Mouse (Mus musculus): Measurements from ENCODE around the gene Lrwd1. TPM values are rescaled to one million over a fixed set of nuclear protein-coding genes. Genes with fewer than 3 reads are reported as not detected.
A peak's percentile ranks its signal among the peaks of the same experiment; 100 is the strongest.

Gene Lrwd1
- polyA plus RNA-seq, 1 experiment = not detected

- H3K4me3 ChIP-seq (ENCODE audit: insufficient read depth, low read depth, low read length) = no peak overlapping the region
- no peak overlapping the region for H3K27ac ChIP-seq (ENCODE audit: insufficient read depth, low read depth, low read length)
- whole genome bisulfite sequencing = 90% methylated on average over 5 of the region's 5 CpGs
- H3K4me1 ChIP-seq (ENCODE audit: control insufficient read depth, insufficient read depth, low read length) = peaks cover 4% of the 10 kb centered on the region
- TF ChIP-seq POLR2A (IDR thresholded peaks at IDR 0.05; ENCODE audit: insufficient read depth, low read depth, low read length) (no peak), CTCF (IDR thresholded peaks at IDR 0.05; ENCODE audit: insufficient read depth, low read depth, low read length) (no peak)
Measured at GRCm38 (mm10) chr5:136104511-136104910, 31.4 kb downstream of the Lrwd1 start.

- WGBS = 5% methylated on average over 41 of the region's 41 CpGs
- no peak overlapping the region for H3K27ac ChIP-seq (ENCODE audit: insufficient read depth, low read depth, low read length)
- TF ChIP-seq CTCF (IDR thresholded peaks at IDR 0.05; ENCODE audit: insufficient read depth, low read depth, low read length) = peak; percentile 90
- TF ChIP-seq POLR2A (IDR thresholded peaks at IDR 0.05; ENCODE audit: insufficient read depth, low read depth, low read length) = no peak
- H3K4me3 ChIP-seq (ENCODE audit: insufficient read depth, low read depth, low read length) = peak overlapping the region; percentile 48
- H3K4me1 ChIP-seq (ENCODE audit: control insufficient read depth, insufficient read depth, low read length) = peaks cover 4% of the 10 kb centered on the region
Measured at GRCm38 (mm10) chr5:136102099-136102820, 33.6 kb downstream of the Lrwd1 start.

GRCm38 (mm10) chr5:136098536-136098935 lies 37.3 kb downstream of the Lrwd1 start:
- H3K4me3 ChIP-seq (ENCODE audit: insufficient read depth, low read depth, low read length) = no peak overlapping the region

GRCm38 (mm10) chr5:136095089-136095488 lies 40.8 kb downstream of the Lrwd1 start:
- Histone ChIP-seq H3K4me3 (ENCODE audit: insufficient read depth, low read depth, low read length) (no peak overlapping the region), H3K4me1 (ENCODE audit: control insufficient read depth, insufficient read depth, low read length) (peaks cover 14% of the 10 kb centered on the region), H3K27ac (ENCODE audit: insufficient read depth, low read depth, low read length) (no peak overlapping the region)
- WGBS = 70% methylated on average over 7 of the region's 7 CpGs
- TF ChIP-seq POLR2A (IDR thresholded peaks at IDR 0.05; ENCODE audit: insufficient read depth, low read depth, low read length) = no peak
- TF ChIP-seq CTCF (IDR thresholded peaks at IDR 0.05; ENCODE audit: insufficient read depth, low read depth, low read length) = no peak

More at GRCm38 (mm10) chr5:136098536-136098935, 37.3 kb downstream of the Lrwd1 start:
- TF ChIP-seq CTCF (IDR thresholded peaks at IDR 0.05; ENCODE audit: insufficient read depth, low read depth, low read length) (no peak), POLR2A (IDR thresholded peaks at IDR 0.05; ENCODE audit: insufficient read depth, low read depth, low read length) (no peak)
- WGBS = 84% methylated on average over 10 of the region's 10 CpGs
- H3K4me1 ChIP-seq (ENCODE audit: control insufficient read depth, insufficient read depth, low read length) = peaks cover 18% of the 10 kb centered on the region
- H3K27ac ChIP-seq (ENCODE audit: insufficient read depth, low read depth, low read length) = no peak overlapping the region

GRCm38 (mm10) chr5:136094249-136095010 lies 41.4 kb downstream of the Lrwd1 start:
- TF ChIP-seq CTCF (IDR thresholded peaks at IDR 0.05; ENCODE audit: insufficient read depth, low read depth, low read length) (no peak), POLR2A (IDR thresholded peaks at IDR 0.05; ENCODE audit: insufficient read depth, low read depth, low read length) (no peak)
- Histone ChIP-seq H3K4me1 (ENCODE audit: control insufficient read depth, insufficient read depth, low read length) (peaks cover 14% of the 10 kb centered on the region), H3K27ac (ENCODE audit: insufficient read depth, low read depth, low read length) (no peak overlapping the region), H3K4me3 (ENCODE audit: insufficient read depth, low read depth, low read length) (no peak overlapping the region)
- WGBS = 24% methylated on average over 8 of the region's 8 CpGs

GRCm38 (mm10) chr5:136091927-136092326 lies 43.9 kb downstream of the Lrwd1 start:
- no peak overlapping the region for H3K4me3 ChIP-seq (ENCODE audit: insufficient read depth, low read depth, low read length)
- TF ChIP-seq POLR2A (IDR thresholded peaks at IDR 0.05; ENCODE audit: insufficient read depth, low read depth, low read length) (no peak), CTCF (IDR thresholded peaks at IDR 0.05; ENCODE audit: insufficient read depth, low read depth, low read length) (no peak)
- peaks cover 14% of the 10 kb centered on the region for H3K4me1 ChIP-seq (ENCODE audit: control insufficient read depth, insufficient read depth, low read length)
- no peak overlapping the region for H3K27ac ChIP-seq (ENCODE audit: insufficient read depth, low read depth, low read length)
- 71% methylated on average over 5 of the region's 5 CpGs for WGBS

- 28% methylated on average over 14 of the region's 14 CpGs for WGBS
- TF ChIP-seq POLR2A (IDR thresholded peaks at IDR 0.05; ENCODE audit: insufficient read depth, low read depth, low read length) (no peak), CTCF (IDR thresholded peaks at IDR 0.05; ENCODE audit: insufficient read depth, low read depth, low read length) (no peak)
Measured at GRCm38 (mm10) chr5:136088821-136089575, 46.9 kb downstream of the Lrwd1 start.

GRCm38 (mm10) chr5:136086290-136086689 lies 49.6 kb downstream of the Lrwd1 start:
- WGBS = 96% methylated on average over 8 of the region's 8 CpGs

More at GRCm38 (mm10) chr5:136088821-136089575, 46.9 kb downstream of the Lrwd1 start:
- Histone ChIP-seq H3K4me3 (ENCODE audit: insufficient read depth, low read depth, low read length) (no peak overlapping the region), H3K27ac (ENCODE audit: insufficient read depth, low read depth, low read length) (no peak overlapping the region), H3K4me1 (ENCODE audit: control insufficient read depth, insufficient read depth, low read length) (peaks cover 16% of the 10 kb centered on the region)

More at GRCm38 (mm10) chr5:136086290-136086689, 49.6 kb downstream of the Lrwd1 start:
- H3K4me3 ChIP-seq (ENCODE audit: insufficient read depth, low read depth, low read length) = no peak overlapping the region
- peaks cover 17% of the 10 kb centered on the region for H3K4me1 ChIP-seq (ENCODE audit: control insufficient read depth, insufficient read depth, low read length)
- no peak overlapping the region for H3K27ac ChIP-seq (ENCODE audit: insufficient read depth, low read depth, low read length)
- TF ChIP-seq CTCF (IDR thresholded peaks at IDR 0.05; ENCODE audit: insufficient read depth, low read depth, low read length) = no peak
